Mouse (Mus musculus): ENCODE measurements at regions not wholly inside any gene's neighbourhood (a gene's known extent, or its start where the extent isn't known, plus 50 kb on each side); places are given as distances from the start of the nearest gene placed in this dataset.
A peak's percentile ranks its signal among the peaks of the same experiment; 100 is the strongest.

- DNase-seq (ENCODE audit: low read depth, low spot score) = no peak
These were observed 117.8 kb downstream of the Mrm1 start for GRCm38 (mm10) chr11:84701319-84702175.

GRCm38 (mm10) chr11:84697521-84697920 is 121.8 kb downstream of the Mrm1 start:
- DNase-seq (ENCODE audit: low read depth, low spot score) = peak; percentile 67

- peak; percentile 19 for DNase-seq (ENCODE audit: low read depth, low spot score)
These were observed 126.7 kb downstream of the Mrm1 start for GRCm38 (mm10) chr11:84692638-84693037.

- no peak for DNase-seq (ENCODE audit: low read depth, low spot score)
These were observed 127.7 kb downstream of the Mrm1 start for GRCm38 (mm10) chr11:84691410-84692148.

GRCm38 (mm10) chr11:84686473-84686872 is 132.8 kb downstream of the Mrm1 start:
- DNase-seq (ENCODE audit: low read depth, low spot score) = no peak

GRCm38 (mm10) chr11:84684325-84684724 is 135.0 kb downstream of the Mrm1 start:
- no peak for DNase-seq (ENCODE audit: low read depth, low spot score)

- no peak for DNase-seq (ENCODE audit: low read depth, low spot score)
These were observed 136.4 kb downstream of the Mrm1 start for GRCm38 (mm10) chr11:84682931-84683330.

GRCm38 (mm10) chr11:84676377-84677078 is 142.8 kb downstream of the Mrm1 start:
- no peak for DNase-seq (ENCODE audit: low read depth, low spot score)

- DNase-seq (ENCODE audit: low read depth, low spot score) = no peak
These were observed 146.4 kb downstream of the Mrm1 start for GRCm38 (mm10) chr11:84672841-84673473.

GRCm38 (mm10) chr11:84671585-84671984 is 146.2 kb upstream of the Lhx1 start:
- DNase-seq (ENCODE audit: low read depth, low spot score) = no peak

GRCm38 (mm10) chr11:84667711-84668110 is 142.4 kb upstream of the Lhx1 start:
- DNase-seq (ENCODE audit: low read depth, low spot score) = no peak

GRCm38 (mm10) chr11:84664258-84664657 is 138.9 kb upstream of the Lhx1 start:
- no peak for DNase-seq (ENCODE audit: low read depth, low spot score)

GRCm38 (mm10) chr11:84661981-84662380 is 136.6 kb upstream of the Lhx1 start:
- DNase-seq (ENCODE audit: low read depth, low spot score) = peak; percentile 56

GRCm38 (mm10) chr11:84660877-84661276 is 135.5 kb upstream of the Lhx1 start:
- DNase-seq (ENCODE audit: low read depth, low spot score) = no peak

GRCm38 (mm10) chr11:84659370-84659937 is 134.1 kb upstream of the Lhx1 start:
- no peak for DNase-seq (ENCODE audit: low read depth, low spot score)

- no peak for DNase-seq (ENCODE audit: low read depth, low spot score)
These were observed 128.1 kb upstream of the Lhx1 start for GRCm38 (mm10) chr11:84653481-84653880.

- no peak for DNase-seq (ENCODE audit: low read depth, low spot score)
These were observed 123.6 kb upstream of the Lhx1 start for GRCm38 (mm10) chr11:84648899-84649298.

GRCm38 (mm10) chr11:84647104-84647503 is 121.8 kb upstream of the Lhx1 start:
- DNase-seq (ENCODE audit: low read depth, low spot score) = no peak

GRCm38 (mm10) chr11:84643107-84643372 is 117.7 kb upstream of the Lhx1 start:
- no peak for DNase-seq (ENCODE audit: low read depth, low spot score)

GRCm38 (mm10) chr11:84642300-84643106 is 117.2 kb upstream of the Lhx1 start:
- no peak for DNase-seq (ENCODE audit: low read depth, low spot score)

GRCm38 (mm10) chr11:84641601-84642000 is 116.3 kb upstream of the Lhx1 start:
- DNase-seq (ENCODE audit: low read depth, low spot score) = no peak

Data from ES-CJ7 (cell line).